Mouse (Mus musculus) hindbrain, embryonic 13.5 days (tissue): ENCODE measurements around the gene Krt80. TPM values are rescaled to one million over a fixed set of nuclear protein-coding genes. Genes with fewer than 3 reads are reported as not detected.

Experiments used
- ATAC-seq: fragments of 200-750 bp; cut with Nextera tagmentation; 2 replicates; pipeline ENCODE4 v1.8.0; 2017; ENCODE audit warnings: moderate TSS enrichment; ENCODE audit not compliant: low FRiP score
- H3K27ac ChIP-seq: fragments of 300-500 bp; sonication (generic); 2 replicates; pipeline ENCODE4 v1.5.1; 2015; ENCODE audit warnings: inconsistent platforms, mild to moderate bottlenecking, moderate library complexity
- H3K27me3 ChIP-seq: fragments of 300-500 bp; sonication (generic); 2 replicates; pipeline ENCODE4 v1.6.1; 2015; ENCODE audit warnings: mild to moderate bottlenecking, inconsistent platforms
- H3K36me3 ChIP-seq: fragments of 300-500 bp; sonication (generic); 2 replicates; pipeline ENCODE4 v1.6.1; 2015; ENCODE audit warnings: mild to moderate bottlenecking, inconsistent platforms
- H3K4me1 ChIP-seq: fragments of 300-500 bp; sonication (generic); replicated peaks from 2 replicates; pipeline ENCODE4 v1.6.1; 2015; ENCODE audit warnings: inconsistent platforms
- H3K4me2 ChIP-seq: fragments of 300-500 bp; sonication (generic); 2 replicates; pipeline ENCODE4 v1.6.1; 2015; ENCODE audit warnings: inconsistent platforms, mild to moderate bottlenecking, moderate library complexity
- H3K4me3 ChIP-seq: fragments of 300-500 bp; sonication (generic); 2 replicates; pipeline ENCODE4 v1.5.1; 2015; ENCODE audit warnings: mild to moderate bottlenecking, inconsistent platforms
- H3K9ac ChIP-seq: fragments of 300-500 bp; sonication (generic); 2 replicates; pipeline ENCODE4 v1.6.1; 2015; ENCODE audit warnings: mild to moderate bottlenecking, inconsistent platforms
- H3K9me3 ChIP-seq: fragments of 300-500 bp; sonication (generic); 2 replicates; pipeline ENCODE4 v1.6.1; 2016; ENCODE audit warnings: inconsistent platforms
- WGBS: fragments of 180-500 bp; shearing (Covaris S2); methylation state at CpG from one replicate; pipeline ENCODE4 v1.1.7; 2015; 5-methylcytosine and 5-hydroxymethylcytosine counted together
- polyA plus RNA-seq: library from polyadenylated mRNA; unstranded; fragments of >200 nt; fragmentation: Nextera tagmentation; extraction: Ambion mirVana; gene quantifications from 2 replicates; pipeline ENCODE4 v1.2.1, GENCODE M21; 2015

The Krt80 gene
- 0.09 and 0.10 TPM in 2 replicates for polyA plus RNA-seq

GRCm38 (mm10) chr15:101370101-101370911 is at the start of gene Krt80:
Krt80 (minus strand) TSS chr15:101370162.
- Histone ChIP-seq H3K27me3 (0 out of 2 replicates have a peak, but pooled peaks cover 2% of the 10 kb centered on the region), H3K9ac (no peak within 1 kb of the TSS), H3K36me3 (no peaks in the 10 kb centered on the region), H3K4me2 (no peak within 1 kb of the TSS), H3K9me3 (no peaks in the 10 kb centered on the region), H3K4me1 (peaks cover 12% of the 10 kb centered on the region; the same call in 1 of the 2 replicates), H3K4me3 (no peak within 1 kb of the TSS), H3K27ac (no peak within 1 kb of the TSS)
- ATAC-seq: 0 out of 2 replicates have a peak, but pooled peaks have one; percentile 36
- WGBS: 57% methylated on average over 22 of the region's 22 CpGs

GRCm38 (mm10) chr15:101418950-101419349 is 49.0 kb upstream of the Krt80 start:
- H3K9me3 ChIP-seq: no peaks in the 10 kb centered on the region
- H3K4me1 ChIP-seq: no peaks in the 10 kb centered on the region
- no peak overlapping the region for H3K4me2 ChIP-seq
- WGBS: 88% methylated on average over 4 of the region's 4 CpGs
- no peaks in the 10 kb centered on the region for H3K36me3 ChIP-seq
- no peak overlapping the region for H3K4me3 ChIP-seq
- no peak for ATAC-seq
- H3K27me3 ChIP-seq: 0 out of 2 replicates have a peak, but pooled peaks cover 11% of the 10 kb centered on the region
- no peak overlapping the region for H3K27ac ChIP-seq
- no peak overlapping the region for H3K9ac ChIP-seq

- Histone ChIP-seq H3K4me2 (no peak overlapping the region), H3K4me3 (no peak overlapping the region), H3K9me3 (no peaks in the 10 kb centered on the region), H3K9ac (no peak overlapping the region), H3K27me3 (peaks cover 35% of the 10 kb centered on the region), H3K27ac (no peak overlapping the region), H3K4me1 (0 out of 2 replicates have a peak, but pooled peaks cover 4% of the 10 kb centered on the region), H3K36me3 (no peaks in the 10 kb centered on the region)
- 45% methylated on average over 11 of the region's 11 CpGs for WGBS
- no peak for ATAC-seq
These were observed 45.0 kb upstream of the Krt80 start for GRCm38 (mm10) chr15:101414807-101415565.

GRCm38 (mm10) chr15:101413916-101414635 is 44.1 kb upstream of the Krt80 start:
- Histone ChIP-seq H3K9me3 (no peaks in the 10 kb centered on the region), H3K4me1 (0 out of 2 replicates have a peak, but pooled peaks cover 4% of the 10 kb centered on the region), H3K9ac (no peak overlapping the region), H3K27ac (no peak overlapping the region), H3K4me3 (no peak overlapping the region), H3K27me3 (peaks cover 35% of the 10 kb centered on the region), H3K4me2 (no peak overlapping the region), H3K36me3 (no peaks in the 10 kb centered on the region)
- ATAC-seq: no peak
- WGBS: 54% methylated on average over 7 of the region's 7 CpGs

- Histone ChIP-seq H3K4me1 (0 out of 2 replicates have a peak, but pooled peaks cover 4% of the 10 kb centered on the region), H3K4me2 (no peak overlapping the region), H3K27ac (no peak overlapping the region), H3K27me3 (peaks cover 35% of the 10 kb centered on the region), H3K9ac (peak overlapping the region; percentile 9; the same call in 1 of the 2 replicates), H3K36me3 (no peaks in the 10 kb centered on the region), H3K4me3 (no peak overlapping the region), H3K9me3 (no peaks in the 10 kb centered on the region)
- 32% methylated on average over 31 of the region's 31 CpGs for WGBS
- ATAC-seq: no peak
These were observed 42.2 kb upstream of the Krt80 start for GRCm38 (mm10) chr15:101412188-101412587.

GRCm38 (mm10) chr15:101410775-101411174 is 40.8 kb upstream of the Krt80 start, which contains the start of gene Krt7:
Krt7 (plus strand) TSS chr15:101411043.
- Histone ChIP-seq H3K9me3 (no peaks in the 10 kb centered on the region), H3K4me2 (no peak within 1 kb of the TSS), H3K27me3 (peaks cover 35% of the 10 kb centered on the region), H3K4me1 (0 out of 2 replicates have a peak, but pooled peaks cover 4% of the 10 kb centered on the region), H3K36me3 (no peaks in the 10 kb centered on the region), H3K9ac (no peak within 1 kb of the TSS), H3K27ac (no peak within 1 kb of the TSS), H3K4me3 (no peak within 1 kb of the TSS)
- ATAC-seq: no peak
- 56% methylated on average over 2 of the region's 2 CpGs for WGBS

- no peak overlapping the region for H3K4me2 ChIP-seq
- no peak for ATAC-seq
- no peak overlapping the region for H3K9ac ChIP-seq
- H3K4me3 ChIP-seq: no peak overlapping the region
- H3K27me3 ChIP-seq: no peaks in the 10 kb centered on the region; the same call in 1 of the 2 replicates
- no peaks in the 10 kb centered on the region for H3K4me1 ChIP-seq
- no peaks in the 10 kb centered on the region for H3K36me3 ChIP-seq
- H3K27ac ChIP-seq: no peak overlapping the region
- 91% methylated on average over 8 of the region's 8 CpGs for WGBS
- no peaks in the 10 kb centered on the region for H3K9me3 ChIP-seq
These were observed 28.3 kb upstream of the Krt80 start for GRCm38 (mm10) chr15:101398269-101398668.

GRCm38 (mm10) chr15:101397683-101398082 is 27.7 kb upstream of the Krt80 start:
- ATAC-seq: no peak
- Histone ChIP-seq H3K27ac (no peak overlapping the region), H3K4me1 (no peaks in the 10 kb centered on the region), H3K9me3 (no peaks in the 10 kb centered on the region), H3K9ac (no peak overlapping the region), H3K4me3 (no peak overlapping the region), H3K36me3 (no peaks in the 10 kb centered on the region), H3K4me2 (no peak overlapping the region), H3K27me3 (no peaks in the 10 kb centered on the region; the same call in 1 of the 2 replicates)
- WGBS: 91% methylated on average over 2 of the region's 2 CpGs

- no peaks in the 10 kb centered on the region for H3K36me3 ChIP-seq
- no peak overlapping the region for H3K4me3 ChIP-seq
- H3K4me1 ChIP-seq: no peaks in the 10 kb centered on the region
- WGBS: 73% methylated on average over 3 of the region's 3 CpGs
- no peaks in the 10 kb centered on the region for H3K9me3 ChIP-seq
- no peak overlapping the region for H3K9ac ChIP-seq
- H3K27ac ChIP-seq: no peak overlapping the region
- H3K4me2 ChIP-seq: no peak overlapping the region
- no peak for ATAC-seq
- H3K27me3 ChIP-seq: no peaks in the 10 kb centered on the region; the same call in 1 of the 2 replicates
These were observed 27.0 kb upstream of the Krt80 start for GRCm38 (mm10) chr15:101396921-101397320.

GRCm38 (mm10) chr15:101396466-101396865 is 26.5 kb upstream of the Krt80 start:
- 72% methylated on average over 7 of the region's 7 CpGs for WGBS
- H3K27ac ChIP-seq: no peak overlapping the region

GRCm38 (mm10) chr15:101394908-101395307 is 24.9 kb upstream of the Krt80 start:
- H3K9me3 ChIP-seq: no peaks in the 10 kb centered on the region
- no peak overlapping the region for H3K9ac ChIP-seq
- no peaks in the 10 kb centered on the region for H3K4me1 ChIP-seq
- no peaks in the 10 kb centered on the region for H3K36me3 ChIP-seq
- H3K4me2 ChIP-seq: no peak overlapping the region
- WGBS: 66% methylated on average over 7 of the region's 7 CpGs
- no peaks in the 10 kb centered on the region; the same call in 1 of the 2 replicates for H3K27me3 ChIP-seq
- H3K4me3 ChIP-seq: no peak overlapping the region
- no peak for ATAC-seq
- H3K27ac ChIP-seq: no peak overlapping the region

More at GRCm38 (mm10) chr15:101396466-101396865, 26.5 kb upstream of the Krt80 start:
- no peak for ATAC-seq
- Histone ChIP-seq H3K4me1 (no peaks in the 10 kb centered on the region), H3K9ac (no peak overlapping the region), H3K4me2 (no peak overlapping the region), H3K9me3 (no peaks in the 10 kb centered on the region), H3K4me3 (no peak overlapping the region), H3K36me3 (no peaks in the 10 kb centered on the region), H3K27me3 (no peaks in the 10 kb centered on the region; the same call in 1 of the 2 replicates)
